Mouse (Mus musculus) liver, adult 2 months (tissue): Measurements from ENCODE around the gene Arfip1.

ENCODE experiments used
- CTCF ChIP-seq: fragments of 200-500 bp; IDR thresholded peaks from 2 replicates; pipeline ENCODE4 v1.5.1; 2011; ENCODE audit warnings: low read depth, low read length, control low read depth
- POLR2A ChIP-seq: fragments of 200-500 bp; IDR thresholded peaks from 2 replicates; pipeline ENCODE4 v1.6.1; 2011; ENCODE audit warnings: low read length, control low read depth; ENCODE audit not compliant: insufficient read depth; ENCODE audit errors: extremely low read depth

- TF ChIP-seq CTCF (no peak), POLR2A (no peak)
Observed at GRCm38 (mm10) chr3:84563415-84563814, 19.0 kb downstream of the Arfip1 start.
